Comparison of ENCODE assay signal across 10 mouse cellular contexts in the genomic region with DNA sequence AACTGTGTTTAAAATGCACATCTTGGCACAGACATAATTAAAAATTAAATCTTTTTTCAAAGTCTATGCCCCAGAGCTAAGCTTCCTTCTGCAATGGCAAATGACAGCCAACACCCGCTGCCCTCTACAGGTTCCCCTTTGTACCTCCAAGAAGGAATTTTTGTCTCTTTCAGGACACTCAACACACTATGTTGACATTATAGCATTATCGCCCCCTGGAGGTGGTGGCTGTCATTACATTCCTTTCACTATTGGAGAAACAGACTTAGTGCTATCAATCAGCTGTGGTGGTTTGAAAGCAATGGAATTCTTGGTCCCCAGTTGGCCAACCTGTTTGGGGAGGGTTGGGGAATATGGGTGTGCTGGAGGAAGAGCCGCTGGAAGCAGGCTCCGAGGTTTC. TPM values are rescaled to one million over a fixed set of nuclear protein-coding genes. Genes with fewer than 3 reads are reported as not detected.
DNase-seq lines count a peak whose midpoint lies in the region; ATAC-seq and TF ChIP-seq lines count a peak whose summit lies in the region.
"Had no signal": no experiment of that assay in that cellular context is flagged by ENCODE, and none has a peak within 500 bp of the region (broad histone marks: within the 10 kb centered on the region; RNA-seq: fewer than 3 reads in every experiment).

No protein-coding gene starts in this region.

- H3K27ac ChIP-seq in liver, adult 2 months (replicated peaks; ENCODE audit: insufficient read depth, low read depth, low read length), result no peak overlapping the region
- no peak overlapping the region for H3K27ac ChIP-seq in liver, embryonic 12.5 days

- TF ChIP-seq POLR2A in liver, adult 2 months (IDR thresholded peaks at IDR 0.05; ENCODE audit: extremely low read depth, insufficient read depth, low read length), result no peak

- H3K4me3 ChIP-seq in liver, adult 2 months (ENCODE audit: insufficient read depth, low read depth, low read length), result no peak overlapping the region
- H3K4me3 ChIP-seq in liver, embryonic 12.5 days, result no peak overlapping the region

- 51% methylated on average over 4 of the region's 4 CpGs for WGBS in liver, adult 2 months
- 24% methylated on average over 4 of the region's 4 CpGs for WGBS in liver, embryonic 12.5 days (ENCODE audit: insufficient replicate concordance)

- ATAC-seq in liver, embryonic 12.5 days, result no peak
- ATAC-seq in granulocyte monocyte progenitor cell, adult 5-6 weeks (replicated peaks; ENCODE audit: poor library complexity, severe bottlenecking), result peak; percentile 70
- ATAC-seq in monocyte, adult 5-6 weeks (replicated peaks; ENCODE audit: insufficient number of reproducible peaks, low FRiP score, low TSS enrichment, poor library complexity, severe bottlenecking), result 0 out of 2 replicates have a peak, but pooled peaks have one; percentile 51

- no peaks in the 10 kb centered on the region for H3K9me3 ChIP-seq in liver, embryonic 12.5 days (replicated peaks)

- DNase-seq in frontal cortex, postnatal 36 days (ENCODE audit: low spot score in 2 of 2), result peak; percentile 51 to 58
- no peak for DNase-seq in frontal cortex, postnatal 10 days (ENCODE audit: low spot score in 2 of 2)
- no peak for DNase-seq in liver, adult 2 months (ENCODE audit: extremely low read depth, low read depth, low spot score)
- DNase-seq in adrenal gland, postnatal 36 days, result peak; percentile 58 to 60
- no peak for DNase-seq in spleen, postnatal 36 days (ENCODE audit: low spot score in 2 of 2)

- no peaks in the 10 kb centered on the region for H3K27me3 ChIP-seq in liver, adult 2 months (ENCODE audit: control insufficient read depth, insufficient read depth, low read length)
- H3K27me3 ChIP-seq in liver, embryonic 12.5 days (replicated peaks), result peaks cover 7% of the 10 kb centered on the region; the same call in 1 of the 2 replicates

- no peaks in the 10 kb centered on the region for H3K36me3 ChIP-seq in liver, adult 2 months (ENCODE audit: control insufficient read depth, insufficient read depth, low read length)
- H3K36me3 ChIP-seq in liver, embryonic 12.5 days, result no peaks in the 10 kb centered on the region

- H3K4me1 ChIP-seq in liver, adult 2 months (ENCODE audit: control insufficient read depth, insufficient read depth, low read length), result peaks cover 27% of the 10 kb centered on the region
- peaks cover 17% of the 10 kb centered on the region for H3K4me1 ChIP-seq in liver, embryonic 12.5 days

- H3K4me2 ChIP-seq in liver, embryonic 12.5 days, result no peak overlapping the region

- no peaks in the 10 kb centered on the region for H3K79me2 ChIP-seq in liver, adult 2 months (ENCODE audit: control insufficient read depth, insufficient read depth, low read length)

- no peak overlapping the region for H3K9ac ChIP-seq in liver, adult 2 months (ENCODE audit: low read depth, low read length)
- no peak overlapping the region for H3K9ac ChIP-seq in liver, embryonic 12.5 days

- peak; percentile 42 for TF ChIP-seq CTCF in liver, adult 2 months (IDR thresholded peaks at IDR 0.05; ENCODE audit: low read depth, low read length)

RNA-seq across cellular contexts. Expression of gene Pink1, which starts 13.9 kb away (rescaled TPM):
- total RNA-seq in liver, adult 2 months (2014; rRNA removed), result 134 and 150 TPM in 2 replicates
- polyA plus RNA-seq in liver, adult 2 months (2012; rRNA removed), result 192 and 217 TPM in 2 replicates
- 28.8 and 30.2 TPM in 2 replicates for polyA plus RNA-seq in liver, embryonic 12.5 days (2016; fragmentation: Nextera tagmentation; extraction: Ambion mirVana)
- 100 to 1,000 TPM; 141 to 211 TPM for total RNA-seq in adrenal gland, postnatal 36 days (2021)
- total RNA-seq in granulocyte monocyte progenitor cell, adult 5-6 weeks (2014; fragmentation: Nextera tagmentation), result 30.2 and 30.9 TPM in 2 replicates
- 29.9 and 40.8 TPM in 2 replicates for total RNA-seq in granulocyte monocyte progenitor cell, adult 5-6 weeks (2017)
- total RNA-seq in monocyte, adult 5-6 weeks (2017), result 61.5 to 65.7 TPM (median 63.1 TPM) in 3 replicates

RNA-seq across cellular contexts. Expression of gene Cda, which starts 27.8 kb away (rescaled TPM):
- total RNA-seq in liver, adult 2 months (2014; rRNA removed), result 4.5 and 4.8 TPM in 2 replicates
- polyA plus RNA-seq in liver, adult 2 months (2012; rRNA removed), result 33.1 and 34.1 TPM in 2 replicates
- polyA plus RNA-seq in liver, embryonic 12.5 days (2016; fragmentation: Nextera tagmentation; extraction: Ambion mirVana), result 5.1 and 5.8 TPM in 2 replicates
- total RNA-seq in adrenal gland, postnatal 36 days (2021), result 10 to 100 TPM in 1 of 2 experiments, 1 to 10 TPM in 1; 6.9 to 15.0 TPM
- not detected in 2 replicates for total RNA-seq in granulocyte monocyte progenitor cell, adult 5-6 weeks (2014; fragmentation: Nextera tagmentation)
- total RNA-seq in granulocyte monocyte progenitor cell, adult 5-6 weeks (2017), result not detected in 2 replicates
- not detected in 3 replicates for total RNA-seq in monocyte, adult 5-6 weeks (2017)

RNA-seq across cellular contexts. Expression of gene Ddost, which starts 35.4 kb away (rescaled TPM):
- total RNA-seq in liver, adult 2 months (2014; rRNA removed), result 93.9 and 114 TPM in 2 replicates
- 141 and 145 TPM in 2 replicates for polyA plus RNA-seq in liver, adult 2 months (2012; rRNA removed)
- polyA plus RNA-seq in liver, embryonic 12.5 days (2016; fragmentation: Nextera tagmentation; extraction: Ambion mirVana), result 206 and 212 TPM in 2 replicates
- total RNA-seq in adrenal gland, postnatal 36 days (2021), result 100 to 1,000 TPM; 127 to 132 TPM
- 318 and 319 TPM in 2 replicates for total RNA-seq in granulocyte monocyte progenitor cell, adult 5-6 weeks (2014; fragmentation: Nextera tagmentation)
- 238 and 289 TPM in 2 replicates for total RNA-seq in granulocyte monocyte progenitor cell, adult 5-6 weeks (2017)
- 51.8 to 63.8 TPM (median 53.8 TPM) in 3 replicates for total RNA-seq in monocyte, adult 5-6 weeks (2017)

RNA-seq across cellular contexts. Expression of gene Fam43b, which starts 56.4 kb away (rescaled TPM):
- total RNA-seq in liver, adult 2 months (2014; rRNA removed), result not detected in 2 replicates
- not detected in 2 replicates for polyA plus RNA-seq in liver, adult 2 months (2012; rRNA removed)
- not detected in 2 replicates for polyA plus RNA-seq in liver, embryonic 12.5 days (2016; fragmentation: Nextera tagmentation; extraction: Ambion mirVana)
- total RNA-seq in adrenal gland, postnatal 36 days (2021), result 1 to 10 TPM; 2.5 to 3.5 TPM
- total RNA-seq in granulocyte monocyte progenitor cell, adult 5-6 weeks (2014; fragmentation: Nextera tagmentation), result not detected in 2 replicates
- not detected in 2 replicates for total RNA-seq in granulocyte monocyte progenitor cell, adult 5-6 weeks (2017)
- total RNA-seq in monocyte, adult 5-6 weeks (2017), result not detected in 3 replicates
- total RNA-seq: gastrocnemius, adult 8-10 months had no signal
- polyA plus RNA-seq: liver, embryonic 16.5 days had no signal

Comparison
In these comparisons a context has a peak if more than half of its experiments do, and no peak if none do; other contexts are left out.
1. DNase-seq: peak in frontal cortex, postnatal 36 days (2 of 2) and adrenal gland, postnatal 36 days (2 of 2); none in frontal cortex, postnatal 10 days (0 of 2), liver, adult 2 months (single experiment) and spleen, postnatal 36 days (0 of 2).